Mouse (Mus musculus) lung, embryonic 16.5 days (tissue): Measurements from ENCODE around the gene Gabrr2. TPM values are rescaled to one million over a fixed set of nuclear protein-coding genes. Genes with fewer than 3 reads are reported as not detected.
"Not testable (repeated sequence)": the region's sequence is repeated elsewhere in the genome, so short reads cannot be mapped to it uniquely, and the experiment has no call there.

ENCODE experiments used
- ATAC-seq: fragments of 200-750 bp; cut with Nextera tagmentation; 2 replicates; pipeline ENCODE4 v1.8.0; 2017; ENCODE audit warnings: low read depth, mild to moderate bottlenecking, moderate library complexity
- H3K27ac ChIP-seq: fragments of 300-500 bp; sonication (generic); 2 replicates; pipeline ENCODE4 v1.5.1; 2014; ENCODE audit warnings: mild to moderate bottlenecking, control low read depth, low read length
- H3K27me3 ChIP-seq: fragments of 300-500 bp; sonication (generic); 2 replicates; pipeline ENCODE4 v1.6.1; 2014; ENCODE audit warnings: low read depth, low read length, mixed read lengths; ENCODE audit not compliant: control insufficient read depth, insufficient read depth
- H3K36me3 ChIP-seq: fragments of 300-500 bp; sonication (generic); 2 replicates; pipeline ENCODE4 v1.6.1; 2014; ENCODE audit warnings: low read length; ENCODE audit not compliant: control insufficient read depth, insufficient read depth
- H3K4me1 ChIP-seq: fragments of 300-500 bp; sonication (generic); replicated peaks from 2 replicates; pipeline ENCODE4 v1.6.1; 2014; ENCODE audit warnings: low read length, mixed read lengths; ENCODE audit not compliant: control insufficient read depth, insufficient read depth
- H3K4me2 ChIP-seq: fragments of 300-500 bp; sonication (generic); 2 replicates; pipeline ENCODE4 v1.6.1; 2014; ENCODE audit warnings: low read depth, low read length, control low read depth
- H3K4me3 ChIP-seq: fragments of 300-500 bp; sonication (generic); 2 replicates; pipeline ENCODE4 v1.5.1; 2014; ENCODE audit warnings: mild to moderate bottlenecking, low read length, control low read depth
- H3K9ac ChIP-seq: fragments of 300-500 bp; sonication (generic); 2 replicates; pipeline ENCODE4 v1.6.1; 2014; ENCODE audit warnings: low read length, control low read depth
- H3K9me3 ChIP-seq: fragments of 300-500 bp; sonication (generic); 2 replicates; pipeline ENCODE4 v1.6.1; 2016; ENCODE audit warnings: low read length; ENCODE audit not compliant: control insufficient read depth
- WGBS: fragments of 180-500 bp; shearing (Covaris S2); extraction: QIAGEN DNeasy Blood & Tissue Kit; methylation state at CpG from one replicate; pipeline ENCODE4 v1.1.7; 2014; 5-methylcytosine and 5-hydroxymethylcytosine counted together
- polyA plus RNA-seq: library from polyadenylated mRNA; unstranded; fragments of >200 nt; fragmentation: Nextera tagmentation; extraction: Ambion mirVana; gene quantifications from 2 replicates; pipeline ENCODE4 v1.2.1, GENCODE M21; 2015

Gabrr2 gene
- polyA plus RNA-seq, 1 experiment from 2014 or later: 0.10 TPM

GRCm38 (mm10) chr4:33075776-33076524, 13.2 kb downstream of the Gabrr2 start:
- H3K27me3 ChIP-seq: no peaks in the 10 kb centered on the region
- H3K27ac ChIP-seq: no peak overlapping the region
- no peaks in the 10 kb centered on the region for H3K4me1 ChIP-seq
- no peaks in the 10 kb centered on the region for H3K9me3 ChIP-seq
- H3K36me3 ChIP-seq: no peaks in the 10 kb centered on the region
- ATAC-seq: no peak
- H3K4me3 ChIP-seq: no peak overlapping the region
- H3K9ac ChIP-seq: no peak overlapping the region
- H3K4me2 ChIP-seq: no peak overlapping the region
- WGBS: 80% methylated on average over 5 of the region's 5 CpGs

- Histone ChIP-seq H3K27ac (no peak overlapping the region), H3K4me3 (no peak overlapping the region), H3K4me1 (no peaks in the 10 kb centered on the region), H3K36me3 (no peaks in the 10 kb centered on the region), H3K4me2 (no peak overlapping the region), H3K9me3 (no peaks in the 10 kb centered on the region), H3K9ac (no peak overlapping the region), H3K27me3 (no peaks in the 10 kb centered on the region)
- ATAC-seq: no peak
- WGBS: 68% methylated on average over 11 of the region's 11 CpGs
These were observed 14.4 kb downstream of the Gabrr2 start for GRCm38 (mm10) chr4:33077161-33077560.

GRCm38 (mm10) chr4:33077724-33078123, 14.9 kb downstream of the Gabrr2 start:
- Histone ChIP-seq H3K27me3 (no peaks in the 10 kb centered on the region), H3K4me2 (no peak overlapping the region), H3K9ac (no peak overlapping the region), H3K27ac (no peak overlapping the region), H3K36me3 (no peaks in the 10 kb centered on the region), H3K9me3 (no peaks in the 10 kb centered on the region), H3K4me1 (no peaks in the 10 kb centered on the region), H3K4me3 (no peak overlapping the region)
- WGBS: 41% methylated on average over 8 of the region's 8 CpGs
- ATAC-seq: no peak

GRCm38 (mm10) chr4:33078492-33078891, 15.7 kb downstream of the Gabrr2 start:
- H3K9me3 ChIP-seq: no peaks in the 10 kb centered on the region
- H3K4me2 ChIP-seq: no peak overlapping the region
- no peak overlapping the region for H3K27ac ChIP-seq
- no peak overlapping the region for H3K9ac ChIP-seq
- H3K4me3 ChIP-seq: no peak overlapping the region
- WGBS: 81% methylated on average over 3 of the region's 3 CpGs
- H3K4me1 ChIP-seq: no peaks in the 10 kb centered on the region
- no peaks in the 10 kb centered on the region for H3K27me3 ChIP-seq
- H3K36me3 ChIP-seq: no peaks in the 10 kb centered on the region
- ATAC-seq: no peak

GRCm38 (mm10) chr4:33099118-33099694, 36.4 kb downstream of the Gabrr2 start:
- Histone ChIP-seq H3K4me3 (no peak overlapping the region), H3K27me3 (no peaks in the 10 kb centered on the region), H3K36me3 (no peaks in the 10 kb centered on the region), H3K4me2 (no peak overlapping the region), H3K9me3 (no peaks in the 10 kb centered on the region), H3K4me1 (no peaks in the 10 kb centered on the region), H3K27ac (no peak overlapping the region), H3K9ac (no peak overlapping the region)
- 71% methylated on average over 6 of the region's 6 CpGs for WGBS
- no peak for ATAC-seq

- Histone ChIP-seq H3K4me3 (no peak overlapping the region), H3K27me3 (no peaks in the 10 kb centered on the region), H3K4me1 (no peaks in the 10 kb centered on the region), H3K36me3 (no peaks in the 10 kb centered on the region), H3K9ac (no peak overlapping the region), H3K9me3 (no peaks in the 10 kb centered on the region), H3K27ac (no peak overlapping the region), H3K4me2 (no peak overlapping the region; the same call in 1 of the 2 replicates)
- ATAC-seq: no peak
- 45% methylated on average over 14 of the region's 14 CpGs for WGBS
These were observed 47.1 kb downstream of the Gabrr2 start for GRCm38 (mm10) chr4:33109720-33110458.

GRCm38 (mm10) chr4:33110845-33111244, 48.0 kb downstream of the Gabrr2 start:
- H3K9me3 ChIP-seq: no peaks in the 10 kb centered on the region; the same call in 1 of the 2 replicates
- 79% methylated on average over 7 of the region's 7 CpGs for WGBS

GRCm38 (mm10) chr4:33111358-33111757, 48.6 kb downstream of the Gabrr2 start:
- Histone ChIP-seq H3K36me3 (no peaks in the 10 kb centered on the region), H3K27me3 (no peaks in the 10 kb centered on the region), H3K4me3 (no peak overlapping the region), H3K27ac (no peak overlapping the region), H3K9me3 (no peaks in the 10 kb centered on the region; the same call in 1 of the 2 replicates), H3K4me2 (no peak overlapping the region), H3K4me1 (no peaks in the 10 kb centered on the region), H3K9ac (no peak overlapping the region)
- ATAC-seq: no peak
- 77% methylated on average over 9 of the region's 9 CpGs for WGBS

More at GRCm38 (mm10) chr4:33110845-33111244, 48.0 kb downstream of the Gabrr2 start:
- Histone ChIP-seq H3K36me3 (no peaks in the 10 kb centered on the region), H3K27me3 (no peaks in the 10 kb centered on the region), H3K9ac (no peak overlapping the region), H3K4me2 (no peak overlapping the region), H3K4me3 (no peak overlapping the region), H3K4me1 (no peaks in the 10 kb centered on the region), H3K27ac (no peak overlapping the region)
- ATAC-seq: no peak

- not testable (repeated sequence) for H3K9ac ChIP-seq, ATAC-seq
These were observed 50.1 kb downstream of the Gabrr2 start for GRCm38 (mm10) chr4:33112866-33113265.

More at GRCm38 (mm10) chr4:33112866-33113265, 50.1 kb downstream of the Gabrr2 start:
- not testable (repeated sequence) for H3K36me3 ChIP-seq, H3K27ac ChIP-seq, H3K27me3 ChIP-seq, H3K9me3 ChIP-seq, H3K4me2 ChIP-seq, H3K4me3 ChIP-seq, H3K4me1 ChIP-seq
- WGBS: 93% methylated on average over 10 of the region's 14 CpGs
